Mouse (Mus musculus): ENCODE results near the gene Zfp189. TPM values are rescaled to one million over a fixed set of nuclear protein-coding genes. Genes with fewer than 3 reads are reported as not detected.

Zfp189 gene
- 0.04 and 0.13 TPM in 2 replicates for polyA plus RNA-seq (2012; rRNA removed; ENCODE audit: low replicate concordance)

GRCm38 (mm10) chr4:49520572-49521340 is at the start of gene Zfp189, which contains the start of gene Mrpl50:
Gene Zfp189, plus strand, starts transcription at chr4:49521176.
Gene Mrpl50, minus strand, starts transcription at chr4:49521093.

GRCm38 (mm10) chr4:49473435-49474100 is 47.4 kb upstream of the Zfp189 start, which contains the start of gene Acnat1:
Gene Acnat1, minus strand, starts transcription at chr4:49473912.

GRCm38 (mm10) chr4:49506386-49506785 is 14.6 kb upstream of the Zfp189 start, which contains the start of gene Baat:
Gene Baat, minus strand, starts transcription at chr4:49506557.

GRCm38 (mm10) chr4:49549383-49549782 is 28.4 kb downstream of the Zfp189 start, which contains the start of gene Aldob:
Gene Aldob, minus strand, starts transcription at chr4:49549546.

Other genes starting within 250 kb of the Zfp189 start
- gene Acnat2, start 113.0 kb upstream of the Zfp189 start, polyA plus RNA-seq (2012; rRNA removed; ENCODE audit: low replicate concordance) = not detected in 2 replicates
- gene Acnat1, start 47.3 kb upstream of the Zfp189 start, polyA plus RNA-seq (2012; rRNA removed; ENCODE audit: low replicate concordance) = 3.0 and 5.7 TPM in 2 replicates
- gene Baat, start 14.6 kb upstream of the Zfp189 start, polyA plus RNA-seq (2012; rRNA removed; ENCODE audit: low replicate concordance) = not detected in 2 replicates
- gene Mrpl50, start 83 bp upstream of the Zfp189 start, polyA plus RNA-seq (2012; rRNA removed; ENCODE audit: low replicate concordance) = 0.49 and 0.83 TPM in 2 replicates
- 739 and 1,277 TPM in 2 replicates for gene Aldob, start 28.4 kb downstream of the Zfp189 start, polyA plus RNA-seq (2012; rRNA removed; ENCODE audit: low replicate concordance)
- gene Tmem246, start 76.7 kb downstream of the Zfp189 start, polyA plus RNA-seq (2012; rRNA removed; ENCODE audit: low replicate concordance) = 61.0 and 89.5 TPM in 2 replicates
- 5.0 and 12.3 TPM in 2 replicates for gene Rnf20, start 110.8 kb downstream of the Zfp189 start, polyA plus RNA-seq (2012; rRNA removed; ENCODE audit: low replicate concordance)
- not detected in 2 replicates for gene Ppp3r2, start 160.8 kb downstream of the Zfp189 start, polyA plus RNA-seq (2012; rRNA removed; ENCODE audit: low replicate concordance)

All from duodenum, adult 2 months (tissue).